8 mouse cellular contexts compared by ENCODE assay signal in genomic region chr3:14874402-14875040, GRCm38 (mm10). TPM values are rescaled to one million over a fixed set of nuclear protein-coding genes. Genes with fewer than 3 reads are reported as not detected.
DNase-seq lines count a peak whose midpoint lies in the region; ATAC-seq and TF ChIP-seq lines count a peak whose summit lies in the region.

No protein-coding gene starts in this region.

- H3K9ac ChIP-seq in ES-E14 (ENCODE audit: insufficient read depth, low read depth, low read length, poor library complexity, severe bottlenecking): no peak overlapping the region
- H3K9ac ChIP-seq in forebrain, embryonic 14.5 days (ENCODE audit: low read length): no peak overlapping the region
- H3K9ac ChIP-seq in kidney, embryonic 16.5 days (replicated peaks; ENCODE audit: low read length): no peak overlapping the region

- TF ChIP-seq CTCF in kidney, adult 2 months (conservative IDR thresholded peaks at IDR 0.05; ENCODE audit: insufficient read depth, insufficient read length, low read depth, low read length): peak; percentile 38

- no peaks in the 10 kb centered on the region for H3K36me3 ChIP-seq in kidney, adult 2 months (ENCODE audit: control insufficient read depth, insufficient read depth, low read length)
- H3K36me3 ChIP-seq in ES-E14 (ENCODE audit: control insufficient read depth, insufficient read depth, low read length, poor library complexity, severe bottlenecking): no peaks in the 10 kb centered on the region
- H3K36me3 ChIP-seq in forebrain, embryonic 14.5 days (ENCODE audit: control insufficient read depth, insufficient read depth, low read length): no peaks in the 10 kb centered on the region
- no peaks in the 10 kb centered on the region for H3K36me3 ChIP-seq in kidney, embryonic 16.5 days (ENCODE audit: insufficient read depth, low read length)

- H3K4me2 ChIP-seq in forebrain, embryonic 14.5 days (ENCODE audit: low read length): no peak overlapping the region
- H3K4me2 ChIP-seq in kidney, embryonic 16.5 days (replicated peaks; ENCODE audit: low read depth, low read length): no peak overlapping the region

- no peaks in the 10 kb centered on the region for H3K4me1 ChIP-seq in kidney, adult 2 months (ENCODE audit: control insufficient read depth, insufficient read depth, low read length)
- H3K4me1 ChIP-seq in ES-E14 (ENCODE audit: control insufficient read depth in 2 of 2, insufficient read depth in 2 of 2, low read length in 2 of 2, poor library complexity in 1 of 2): 0 out of 4 replicates have a peak, but pooled peaks cover 2% of the 10 kb centered on the region in 2 experiments
- no peaks in the 10 kb centered on the region for H3K4me1 ChIP-seq in forebrain, embryonic 14.5 days (ENCODE audit: control insufficient read depth, insufficient read depth, low read length)
- H3K4me1 ChIP-seq in kidney, embryonic 16.5 days (ENCODE audit: insufficient read depth, low read length): no peaks in the 10 kb centered on the region

- in situ Hi-C loops in ES-E14 (cut with MboI; ENCODE audit: low sequenced_read_pairs in 2 of 2, unreplicated experiment in 2 of 2): loop anchor here (5.0 to 10.0 kb wide), 2 partner anchors 318 to 320 kb away; no protein-coding TSS in a partner anchor

- peak; percentile 64 for ATAC-seq in forebrain, embryonic 14.5 days
- no peak; the same call in 1 of the 2 replicates for ATAC-seq in kidney, embryonic 16.5 days (ENCODE audit: low FRiP score, low TSS enrichment)
- ATAC-seq in cerebellum, adult (ENCODE audit: insufficient number of reproducible peaks, low FRiP score, low TSS enrichment): no peak

- no peak for TF ChIP-seq POLR2A in kidney, adult 2 months (IDR thresholded peaks at IDR 0.05; ENCODE audit: low read depth, low read length)

- peak; percentile 74 for DNase-seq in kidney, adult 2 months
- no peak for DNase-seq in kidney, postnatal 25 days
- peak; percentile 53 for DNase-seq in ES-E14 (ENCODE audit: low read depth, low spot score)
- peak; percentile 88 for DNase-seq in forebrain, embryonic 14.5 days (ENCODE audit: low spot score)
- DNase-seq in lung, postnatal 36 days: peak; percentile 83
- DNase-seq in frontal cortex, postnatal 10 days (ENCODE audit: low spot score in 2 of 2): no peak

- H3K27me3 ChIP-seq in kidney, adult 2 months (replicated peaks; ENCODE audit: control insufficient read depth, insufficient read depth, low read length): no peaks in the 10 kb centered on the region
- no peaks in the 10 kb centered on the region for H3K27me3 ChIP-seq in forebrain, embryonic 14.5 days (replicated peaks; ENCODE audit: control insufficient read depth, insufficient read depth, low read length)
- H3K27me3 ChIP-seq in kidney, embryonic 16.5 days (ENCODE audit: insufficient read depth, low read length): no peaks in the 10 kb centered on the region

- 38% methylated on average over 8 of the region's 8 CpGs for WGBS in kidney, adult 2 months
- 51% methylated on average over 8 of the region's 8 CpGs for WGBS in forebrain, embryonic 14.5 days
- WGBS in kidney, embryonic 16.5 days: 36% methylated on average over 8 of the region's 8 CpGs

- H3K9me3 ChIP-seq in ES-E14 (ENCODE audit: control insufficient read depth, insufficient read depth, low read depth, low read length): no peaks in the 10 kb centered on the region
- H3K9me3 ChIP-seq in forebrain, embryonic 14.5 days (replicated peaks; ENCODE audit: control insufficient read depth, low read length): no peaks in the 10 kb centered on the region
- no peaks in the 10 kb centered on the region for H3K9me3 ChIP-seq in kidney, embryonic 16.5 days (ENCODE audit: low read length)

- no peak overlapping the region for H3K4me3 ChIP-seq in kidney, adult 2 months (ENCODE audit: insufficient read depth, low read depth, low read length)
- no peak overlapping the region for H3K4me3 ChIP-seq in ES-E14 (ENCODE audit: insufficient read depth in 1 of 2, low read depth in 1 of 2, low read length in 2 of 2, poor library complexity in 1 of 2, severe bottlenecking in 1 of 2)
- no peak overlapping the region for H3K4me3 ChIP-seq in forebrain, embryonic 14.5 days (ENCODE audit: low read depth, low read length)
- no peak overlapping the region for H3K4me3 ChIP-seq in kidney, embryonic 16.5 days (ENCODE audit: low read length)

- H3K27ac ChIP-seq in kidney, adult 2 months (ENCODE audit: insufficient read depth, low read depth, low read length): no peak overlapping the region
- no peak overlapping the region for H3K27ac ChIP-seq in ES-E14 (ENCODE audit: insufficient read depth, low read depth, low read length, poor library complexity, severe bottlenecking)
- H3K27ac ChIP-seq in forebrain, embryonic 14.5 days (ENCODE audit: low read depth, low read length): no peak overlapping the region
- no peak overlapping the region for H3K27ac ChIP-seq in kidney, embryonic 16.5 days (ENCODE audit: low read length)

TF ChIP-seq in ES-E14, 5 proteins besides CTCF, POLR2A, EP300 and RAD21:
- TF ChIP-seq ZC3H11A (IDR thresholded peaks at IDR 0.05; ENCODE audit: borderline replicate concordance, low read depth, low read length): peak; percentile 89
- TF ChIP-seq ZNF384 (IDR thresholded peaks at IDR 0.05; ENCODE audit: low read depth, low read length): no peak
TF ChIP-seq in ES-E14: peak in this region for 1.

RNA-seq across cellular contexts. Expression of gene Car3, which starts 11.2 kb away (rescaled TPM):
- polyA plus RNA-seq in kidney, adult 2 months (2012; rRNA removed): 359 and 491 TPM in 2 replicates
- total RNA-seq in ES-E14 (2012; rRNA removed): 2.4 and 5.3 TPM in 2 replicates
- 1.1 and 1.5 TPM in 2 replicates for polyA plus RNA-seq in forebrain, embryonic 14.5 days (2014; fragmentation: Nextera tagmentation; extraction: Ambion mirVana)
- polyA plus RNA-seq in kidney, embryonic 16.5 days (2015; fragmentation: Nextera tagmentation; extraction: Ambion mirVana): 21.0 and 22.3 TPM in 2 replicates

RNA-seq across cellular contexts. Expression of gene Car2, which starts 11.6 kb away (rescaled TPM):
- polyA plus RNA-seq in kidney, adult 2 months (2012; rRNA removed): 1,535 and 1,611 TPM in 2 replicates
- 92.9 and 132 TPM in 2 replicates for total RNA-seq in ES-E14 (2012; rRNA removed)
- polyA plus RNA-seq in forebrain, embryonic 14.5 days (2014; fragmentation: Nextera tagmentation; extraction: Ambion mirVana): 22.1 and 25.5 TPM in 2 replicates
- 89.2 and 102 TPM in 2 replicates for polyA plus RNA-seq in kidney, embryonic 16.5 days (2015; fragmentation: Nextera tagmentation; extraction: Ambion mirVana)

Comparison
In these comparisons a context has a peak if more than half of its experiments do, and no peak if none do; other contexts are left out.
1. DNase-seq: peak in kidney, adult 2 months (single experiment), ES-E14 (single experiment), forebrain, embryonic 14.5 days (single experiment) and lung, postnatal 36 days (single experiment); none in kidney, postnatal 25 days (0 of 2) and frontal cortex, postnatal 10 days (0 of 2).
2. RNA of gene Car3, which starts 11.2 kb away (polyA plus RNA-seq): 359 to 491 TPM in kidney, adult 2 months; 21.0 to 22.3 TPM in kidney, embryonic 16.5 days and 1.1 to 1.5 TPM in forebrain, embryonic 14.5 days; every median in the first group is over 10 times any median in the second.
3. RNA of gene Car2, which starts 11.6 kb away (polyA plus RNA-seq): 1,535 to 1,611 TPM in kidney, adult 2 months; 89.2 to 102 TPM in kidney, embryonic 16.5 days and 22.1 to 25.5 TPM in forebrain, embryonic 14.5 days; every median in the first group is over 10 times any median in the second.